Mouse (Mus musculus) heart, embryonic 16.5 days (tissue): Measurements from ENCODE around the gene Cela2a. TPM values are rescaled to one million over a fixed set of nuclear protein-coding genes. Genes with fewer than 3 reads are reported as not detected.

Experiments
- ATAC-seq: fragments of 200-750 bp; cut with Nextera tagmentation; replicated peaks from 2 replicates; pipeline ENCODE4 v1.8.0; 2017; ENCODE audit warnings: moderate number of reproducible peaks; ENCODE audit not compliant: insufficient read depth, low FRiP score; ENCODE audit errors: extremely low read depth
- H3K27ac ChIP-seq: fragments of 300-500 bp; sonication (generic); 2 replicates; pipeline ENCODE4 v1.5.1; 2014; ENCODE audit warnings: mild to moderate bottlenecking, low read length, control low read depth, moderate library complexity
- H3K27me3 ChIP-seq: fragments of 300-500 bp; sonication (generic); 2 replicates; pipeline ENCODE4 v1.6.1; 2014; ENCODE audit warnings: low read length, mixed read lengths; ENCODE audit not compliant: control insufficient read depth, insufficient read depth
- H3K36me3 ChIP-seq: fragments of 300-500 bp; sonication (generic); 2 replicates; pipeline ENCODE4 v1.6.1; 2014; ENCODE audit not compliant: control insufficient read depth, insufficient read depth
- H3K4me1 ChIP-seq: fragments of 300-500 bp; sonication (generic); 2 replicates; pipeline ENCODE4 v1.6.1; 2014; ENCODE audit warnings: low read length, mixed read lengths; ENCODE audit not compliant: control insufficient read depth, insufficient read depth
- H3K4me2 ChIP-seq: fragments of 300-500 bp; sonication (generic); 2 replicates; pipeline ENCODE4 v1.6.1; 2014; ENCODE audit warnings: low read depth, mild to moderate bottlenecking, control low read depth, low read length
- H3K4me3 ChIP-seq: fragments of 300-500 bp; sonication (generic); 2 replicates; pipeline ENCODE4 v1.5.1; 2014; ENCODE audit warnings: mild to moderate bottlenecking, control low read depth, low read length
- H3K9ac ChIP-seq: fragments of 300-500 bp; sonication (generic); 2 replicates; pipeline ENCODE4 v1.6.1; 2014; ENCODE audit warnings: low read length, control low read depth
- H3K9me3 ChIP-seq: fragments of 300-500 bp; sonication (generic); replicated peaks from 2 replicates; pipeline ENCODE4 v1.6.1; 2016; ENCODE audit warnings: low read length; ENCODE audit not compliant: control insufficient read depth
- WGBS: fragments of 180-500 bp; shearing (Covaris S2); extraction: QIAGEN DNeasy Blood & Tissue Kit; methylation state at CpG from one replicate; pipeline ENCODE4 v1.1.7; 2014; 5-methylcytosine and 5-hydroxymethylcytosine counted together
- polyA plus RNA-seq: library from polyadenylated mRNA; unstranded; fragments of >200 nt; fragmentation: Nextera tagmentation; extraction: Ambion mirVana; gene quantifications from 2 replicates; pipeline ENCODE4 v1.2.1, GENCODE M21; 2015

Cela2a gene
- polyA plus RNA-seq, 1 experiment from 2014 or later, result 0.63 TPM

DNA sequence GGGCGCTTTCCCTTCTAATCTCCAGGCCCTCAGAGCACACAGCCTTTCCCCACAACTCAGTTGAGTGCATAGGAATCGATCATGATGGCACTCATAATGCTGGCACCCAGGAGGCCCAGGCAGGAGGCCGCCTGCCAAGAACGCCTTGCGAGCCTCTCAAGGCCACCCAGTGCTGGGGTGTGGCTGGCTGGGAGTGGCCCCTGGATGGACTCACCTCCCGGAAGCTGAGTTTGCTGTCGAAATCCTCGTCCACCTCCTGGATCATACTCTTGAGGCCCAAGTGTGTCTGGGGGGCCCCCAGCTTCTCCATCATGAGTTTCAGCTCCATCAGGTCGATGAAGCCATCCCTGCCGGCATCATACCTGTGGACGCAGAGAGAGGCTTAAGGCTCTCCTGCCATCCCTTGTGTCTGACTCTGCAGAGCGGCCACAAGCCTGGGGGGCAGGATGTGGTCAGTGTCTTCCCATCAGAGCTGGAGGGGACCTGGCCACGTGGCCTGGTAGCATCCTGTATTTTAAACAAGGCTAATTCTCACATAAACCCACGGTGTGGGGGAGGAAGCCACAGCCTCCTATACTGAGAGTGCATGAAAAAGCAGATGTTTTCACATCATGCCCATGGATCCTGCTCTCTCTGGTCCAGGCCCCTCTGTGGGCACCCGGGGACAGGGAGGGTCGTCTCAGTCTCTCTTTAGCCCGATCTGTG lies 35.8 kb upstream of the Cela2a start:
- H3K9me3 ChIP-seq, result no peaks in the 10 kb centered on the region
- no peak overlapping the region for H3K9ac ChIP-seq
- H3K27me3 ChIP-seq, result no peaks in the 10 kb centered on the region
- no peak for ATAC-seq
- 83% methylated on average over 17 of the region's 17 CpGs for WGBS
- H3K27ac ChIP-seq, result no peak overlapping the region
- peaks cover 23% of the 10 kb centered on the region for H3K36me3 ChIP-seq
- H3K4me2 ChIP-seq, result no peak overlapping the region
- peaks cover 27% of the 10 kb centered on the region for H3K4me1 ChIP-seq
- H3K4me3 ChIP-seq, result no peak overlapping the region

DNA sequence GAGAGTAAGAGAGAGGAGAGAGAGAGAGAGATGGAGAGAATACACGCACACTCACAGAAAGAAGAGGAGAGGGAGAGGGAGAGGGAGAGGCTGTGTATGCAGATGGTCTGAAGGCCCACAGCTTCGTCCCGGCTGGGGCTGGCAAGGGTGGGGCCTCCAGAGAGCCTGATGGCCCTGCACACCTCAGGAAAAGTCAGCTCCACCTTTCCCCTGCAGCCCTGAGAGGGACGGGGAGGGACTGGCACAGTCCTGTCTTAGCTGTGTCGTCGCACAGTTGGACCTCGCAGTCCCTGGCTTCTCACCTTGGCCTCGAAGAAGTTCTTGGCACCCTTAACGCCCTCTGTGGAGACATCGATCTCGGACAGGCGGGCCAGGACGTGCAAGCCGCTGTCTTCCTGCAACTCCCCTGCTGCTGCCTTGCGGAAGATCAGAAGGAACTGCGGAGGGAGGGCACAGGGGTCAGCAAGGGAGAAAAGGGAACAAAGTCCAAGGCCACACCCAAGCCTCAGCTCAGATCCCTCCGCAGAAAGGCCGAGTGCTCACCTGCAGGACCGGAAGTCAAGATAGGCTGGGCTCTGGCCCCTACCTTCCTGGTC lies 34.4 kb upstream of the Cela2a start:
- Histone ChIP-seq H3K4me1 (peaks cover 15% of the 10 kb centered on the region), H3K27me3 (no peaks in the 10 kb centered on the region), H3K9ac (no peak overlapping the region), H3K36me3 (peaks cover 23% of the 10 kb centered on the region), H3K4me3 (no peak overlapping the region), H3K4me2 (no peak overlapping the region), H3K9me3 (no peaks in the 10 kb centered on the region), H3K27ac (no peak overlapping the region)
- no peak for ATAC-seq
- WGBS, result 77% methylated on average over 19 of the region's 19 CpGs

DNA sequence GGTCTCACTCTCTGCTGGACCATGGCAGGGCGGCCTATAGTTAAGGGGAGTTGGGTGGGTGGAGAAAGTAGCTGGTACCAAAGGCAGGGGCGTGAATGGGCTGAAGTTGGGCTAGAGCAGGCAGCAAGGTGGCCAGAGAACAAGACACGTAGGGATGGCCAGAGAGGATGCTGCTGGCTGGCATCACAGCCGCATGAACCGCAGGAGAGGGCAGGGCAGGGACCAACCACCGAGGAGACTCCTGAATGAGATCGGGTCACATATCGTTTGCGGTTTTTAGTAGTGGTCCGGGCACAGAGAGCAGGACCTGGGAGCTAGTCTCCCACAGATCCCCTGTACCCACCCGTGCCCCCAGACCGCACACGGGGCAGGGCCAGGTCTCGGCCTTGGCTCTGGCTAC lies 33.4 kb upstream of the Cela2a start:
- 91% methylated on average over 14 of the region's 14 CpGs for WGBS
- Histone ChIP-seq H3K4me2 (no peak overlapping the region), H3K36me3 (peaks cover 23% of the 10 kb centered on the region), H3K4me1 (peaks cover 15% of the 10 kb centered on the region), H3K4me3 (no peak overlapping the region), H3K27ac (no peak overlapping the region), H3K9ac (no peak overlapping the region), H3K27me3 (no peaks in the 10 kb centered on the region), H3K9me3 (no peaks in the 10 kb centered on the region)
- no peak for ATAC-seq

DNA sequence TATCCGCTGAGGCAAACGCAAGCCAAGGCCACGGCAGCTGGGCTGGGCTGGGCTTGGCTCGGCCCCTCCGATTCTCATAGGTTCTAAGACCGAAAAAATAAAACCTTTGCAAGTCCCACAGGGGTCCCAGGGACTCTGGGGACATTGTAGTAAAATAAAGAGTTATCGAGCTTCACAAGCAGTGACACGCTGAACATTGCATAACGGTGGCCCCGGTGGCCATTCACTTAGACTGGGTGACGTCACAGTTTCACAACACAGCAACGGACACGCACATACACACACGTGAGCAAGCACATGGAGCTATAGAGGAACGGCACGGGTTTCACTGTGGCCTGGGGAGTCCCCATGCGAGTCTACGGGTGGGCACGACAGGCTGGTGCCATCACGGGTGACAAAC lies 32.5 kb upstream of the Cela2a start:
- no peak overlapping the region for H3K27ac ChIP-seq
- 85% methylated on average over 20 of the region's 20 CpGs for WGBS

DNA sequence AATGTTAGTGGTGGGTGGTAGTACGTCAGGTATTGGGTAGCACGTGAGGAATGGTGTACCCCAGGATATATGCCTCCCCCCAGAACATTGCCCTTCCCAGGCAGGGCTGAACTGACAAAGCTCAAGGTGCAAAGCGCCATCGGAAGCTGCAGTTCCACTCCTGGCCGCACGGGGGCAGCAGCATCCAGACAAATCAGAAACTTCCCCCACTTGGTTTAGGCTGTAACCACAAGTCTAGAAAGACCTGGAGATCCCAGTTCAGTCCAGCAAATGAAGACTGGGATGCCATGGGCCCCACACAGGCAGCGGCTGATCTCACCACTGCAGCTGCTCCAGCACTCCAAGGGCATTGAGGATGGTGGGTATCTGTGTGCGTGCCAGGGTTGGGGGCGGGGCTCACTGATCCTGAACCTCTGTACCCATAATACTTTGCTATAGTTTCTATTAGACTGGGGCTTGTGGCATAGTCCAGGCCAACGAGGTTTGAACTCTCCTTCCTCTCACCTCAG lies 31.5 kb upstream of the Cela2a start:
- WGBS, result 17% methylated on average over 10 of the region's 10 CpGs
- no peaks in the 10 kb centered on the region for H3K27me3 ChIP-seq
- H3K9me3 ChIP-seq, result no peaks in the 10 kb centered on the region
- peaks cover 23% of the 10 kb centered on the region for H3K36me3 ChIP-seq
- ATAC-seq, result peak; percentile 37
- no peak overlapping the region for H3K4me2 ChIP-seq
- no peak overlapping the region for H3K4me3 ChIP-seq
- no peaks in the 10 kb centered on the region for H3K4me1 ChIP-seq
- H3K9ac ChIP-seq, result no peak overlapping the region
- no peak overlapping the region for H3K27ac ChIP-seq

More for the DNA sequence above, 32.5 kb upstream of the Cela2a start:
- Histone ChIP-seq H3K27me3 (no peaks in the 10 kb centered on the region), H3K9ac (no peak overlapping the region), H3K36me3 (peaks cover 23% of the 10 kb centered on the region), H3K4me2 (no peak overlapping the region), H3K4me1 (peaks cover 8% of the 10 kb centered on the region), H3K9me3 (no peaks in the 10 kb centered on the region), H3K4me3 (no peak overlapping the region)
- ATAC-seq, result no peak

DNA sequence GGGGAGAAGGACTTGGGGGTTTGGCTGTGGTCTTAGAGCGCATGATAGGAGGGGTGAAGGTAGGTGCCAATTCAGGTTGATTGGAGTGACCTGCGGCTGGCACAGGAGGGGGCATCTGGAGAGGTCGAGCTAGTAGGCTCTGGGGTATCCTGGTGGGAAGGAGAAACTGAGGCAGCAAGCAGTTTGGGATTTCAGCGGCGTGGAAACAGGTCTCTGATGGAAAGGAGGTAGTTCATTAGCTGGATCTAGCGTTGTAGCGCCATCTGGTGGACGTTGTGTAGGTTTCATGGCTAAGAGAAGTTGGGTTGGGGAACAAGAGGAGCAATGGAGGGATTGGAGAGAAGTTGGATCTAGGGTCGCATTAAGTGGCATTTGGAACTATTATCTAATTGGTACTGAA lies 27.5 kb upstream of the Cela2a start:
- no peak overlapping the region for H3K4me3 ChIP-seq
- no peaks in the 10 kb centered on the region for H3K9me3 ChIP-seq
- WGBS, result 72% methylated on average over 9 of the region's 9 CpGs
- H3K4me1 ChIP-seq, result no peaks in the 10 kb centered on the region
- H3K4me2 ChIP-seq, result no peak overlapping the region
- H3K9ac ChIP-seq, result no peak overlapping the region
- no peak for ATAC-seq
- H3K27ac ChIP-seq, result no peak overlapping the region
- H3K36me3 ChIP-seq, result no peaks in the 10 kb centered on the region
- H3K27me3 ChIP-seq, result no peaks in the 10 kb centered on the region

DNA sequence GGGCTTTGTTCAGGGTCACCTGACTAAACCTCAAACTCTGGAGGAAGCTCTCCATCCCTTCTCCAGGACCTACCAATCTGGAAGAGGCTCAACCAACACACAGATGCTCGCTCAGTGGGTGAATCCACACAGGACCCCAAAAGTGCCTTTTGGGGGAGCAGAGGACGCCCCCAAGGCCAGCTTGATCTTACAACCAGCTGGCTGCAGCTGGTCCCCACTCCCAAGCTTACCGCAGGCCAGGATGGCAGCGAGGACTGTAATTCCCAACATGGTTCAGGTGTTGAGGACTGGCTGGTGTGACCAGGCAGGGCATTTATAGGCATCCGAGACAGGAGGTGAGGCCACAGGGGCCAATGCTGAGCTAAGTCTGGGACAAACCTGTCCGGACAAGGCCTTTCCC lies 20.0 kb upstream of the Cela2a start, which contains the start of gene Ctrc:
Gene Ctrc, minus strand, starts transcription at position 361 of the 400 bp plus-strand sequence.
- H3K27me3 ChIP-seq, result no peaks in the 10 kb centered on the region
- H3K9me3 ChIP-seq, result no peaks in the 10 kb centered on the region
- no peak within 1 kb of the TSS for H3K4me2 ChIP-seq
- no peak within 1 kb of the TSS for H3K9ac ChIP-seq
- no peak within 1 kb of the TSS for H3K4me3 ChIP-seq
- WGBS, result 75% methylated on average over 6 of the region's 6 CpGs
- no peaks in the 10 kb centered on the region for H3K36me3 ChIP-seq
- no peaks in the 10 kb centered on the region for H3K4me1 ChIP-seq
- no peak within 1 kb of the TSS for H3K27ac ChIP-seq
- no peak for ATAC-seq

DNA sequence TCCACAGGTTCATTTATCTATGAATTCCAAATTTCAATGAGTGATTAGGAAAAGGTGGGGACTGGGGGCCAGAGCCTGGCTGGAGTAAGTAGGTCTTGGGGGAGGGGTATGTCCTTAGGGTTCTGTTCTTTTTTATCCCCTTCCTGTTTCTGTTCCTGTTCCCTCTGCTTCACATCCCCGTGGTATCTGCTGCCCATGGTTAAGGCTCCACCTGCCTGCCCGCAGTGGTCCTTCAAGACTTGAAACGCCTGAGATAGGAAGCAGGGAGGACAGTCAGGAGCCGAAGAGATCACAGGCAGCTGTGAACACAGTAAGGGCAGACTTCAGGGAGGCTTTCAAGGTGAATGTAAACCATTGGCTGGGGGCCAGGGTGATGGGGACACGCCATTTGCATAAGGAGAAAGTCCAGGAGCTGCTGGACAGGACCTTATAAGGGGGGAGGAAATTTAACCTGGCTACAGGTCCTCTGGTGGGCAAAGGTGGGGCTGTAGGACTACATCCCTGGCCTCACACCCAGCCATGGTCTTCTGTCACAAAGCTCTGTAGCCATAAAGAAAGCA lies 8.7 kb upstream of the Cela2a start:
- no peaks in the 10 kb centered on the region for H3K27me3 ChIP-seq
- H3K36me3 ChIP-seq, result no peaks in the 10 kb centered on the region
- peaks cover 3% of the 10 kb centered on the region; the same call in 1 of the 2 replicates for H3K4me1 ChIP-seq
- WGBS, result 45% methylated on average over 5 of the region's 5 CpGs
- H3K4me2 ChIP-seq, result no peak overlapping the region
- ATAC-seq, result no peak
- H3K4me3 ChIP-seq, result no peak overlapping the region
- no peak overlapping the region for H3K9ac ChIP-seq
- no peak overlapping the region for H3K27ac ChIP-seq
- no peaks in the 10 kb centered on the region for H3K9me3 ChIP-seq

DNA sequence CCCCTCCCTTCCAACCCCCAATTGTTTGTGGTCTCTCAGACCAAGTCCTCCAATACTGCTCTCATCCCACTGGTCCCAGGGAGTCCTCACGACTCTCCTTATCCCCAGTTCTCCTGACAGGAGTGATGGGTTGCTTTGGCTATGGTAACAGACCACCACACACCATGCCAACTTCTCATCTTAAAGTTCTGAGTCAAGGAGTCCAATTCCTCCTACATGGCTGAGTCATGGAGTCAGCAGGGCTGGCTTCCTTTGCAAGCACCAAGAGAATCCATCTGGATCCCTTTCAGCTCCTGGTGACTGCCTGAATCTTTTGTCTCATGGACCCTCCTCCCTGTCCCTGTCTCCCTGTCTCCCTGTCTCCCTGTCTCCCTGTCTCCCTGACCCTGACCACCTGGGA lies 8.0 kb upstream of the Cela2a start:
- H3K9ac ChIP-seq, result no peak overlapping the region
- WGBS, result 36% methylated on average over 1 of the region's 1 CpGs

More for the DNA sequence above, 8.0 kb upstream of the Cela2a start:
- Histone ChIP-seq H3K9me3 (no peaks in the 10 kb centered on the region), H3K27me3 (no peaks in the 10 kb centered on the region), H3K36me3 (no peaks in the 10 kb centered on the region), H3K4me1 (peaks cover 3% of the 10 kb centered on the region; the same call in 1 of the 2 replicates), H3K27ac (no peak overlapping the region), H3K4me2 (no peak overlapping the region), H3K4me3 (no peak overlapping the region)
- no peak for ATAC-seq
